In genomic region chr12:104547561-104547960, GRCm38 (mm10) we compare ENCODE assay signal across 18 mouse cellular contexts.
"Had no signal": no experiment of that assay in that cellular context is flagged by ENCODE, and none has a peak within 500 bp of the region (broad histone marks: within the 10 kb centered on the region; RNA-seq: fewer than 3 reads in every experiment).

No protein-coding gene starts in this region.

- ATAC-seq: midbrain, embryonic 15.5 days had no signal

- H3K4me2 ChIP-seq: limb, embryonic 13.5 days; liver, embryonic 13.5 days; midbrain, embryonic 12.5 days; midbrain, embryonic 15.5 days; neural tube, embryonic 13.5 days had no signal

- H3K9ac ChIP-seq: limb, embryonic 13.5 days; liver, embryonic 13.5 days; midbrain, embryonic 12.5 days; midbrain, embryonic 15.5 days; neural tube, embryonic 13.5 days had no signal

- H3K27ac ChIP-seq: limb, embryonic 13.5 days; liver, embryonic 13.5 days; midbrain, embryonic 12.5 days; midbrain, embryonic 15.5 days; neural tube, embryonic 13.5 days had no signal

- H3K9me3 ChIP-seq: limb, embryonic 13.5 days; liver, embryonic 13.5 days; midbrain, embryonic 12.5 days; midbrain, embryonic 15.5 days; neural tube, embryonic 13.5 days had no signal

- H3K4me1 ChIP-seq: liver, embryonic 13.5 days; midbrain, embryonic 12.5 days; midbrain, embryonic 15.5 days; neural tube, embryonic 13.5 days had no signal

- DNase-seq: kidney, adult 18-20 months; kidney, adult 9 months; kidney, postnatal 14 days; kidney, postnatal 4 days; left cerebral cortex, postnatal 4 days; liver, embryonic 13.5 days; lung, adult 2 months; lung, postnatal 14 days; lung, postnatal 4 days; right cerebral cortex, adult 18-20 months; right cerebral cortex, postnatal 14 days; right cerebral cortex, postnatal 4 days; thymus, postnatal 25 days had no signal

- H3K27me3 ChIP-seq: liver, embryonic 13.5 days; midbrain, embryonic 12.5 days; midbrain, embryonic 15.5 days; neural tube, embryonic 13.5 days had no signal

- H3K4me3 ChIP-seq: limb, embryonic 13.5 days; liver, embryonic 13.5 days; midbrain, embryonic 12.5 days; midbrain, embryonic 15.5 days; myocyte; neural tube, embryonic 13.5 days had no signal

- H3K36me3 ChIP-seq: limb, embryonic 13.5 days; liver, embryonic 13.5 days; midbrain, embryonic 12.5 days; midbrain, embryonic 15.5 days; neural tube, embryonic 13.5 days had no signal
